Mouse (Mus musculus) lung, adult 2 months (tissue): Measurements from ENCODE around the gene Arhgap29.

Experiments used
- CTCF ChIP-seq: fragments of 200-500 bp; IDR thresholded peaks from 2 replicates; pipeline ENCODE4 v1.5.1; 2011; ENCODE audit warnings: mild to moderate bottlenecking, low read length, control low read depth; ENCODE audit not compliant: insufficient read depth
- POLR2A ChIP-seq: fragments of 200-500 bp; IDR thresholded peaks from 2 replicates; pipeline ENCODE4 v1.6.1; 2011; ENCODE audit warnings: low read depth, mild to moderate bottlenecking, control low read depth, low read length, borderline replicate concordance; ENCODE audit errors: extremely low read depth

- TF ChIP-seq POLR2A (no peak), CTCF (no peak)
Observed at GRCm38 (mm10) chr3:121950139-121950538, 2.2 kb upstream of the Arhgap29 start.
